Mouse (Mus musculus) erythroblast, embryonic 14.5 days (primary cell): ENCODE data around the gene 1700030J22Rik.

Experiments
- GATA1 ChIP-seq: IDR thresholded peaks from 2 replicates; pipeline ENCODE4 v1.6.1; 2012; ENCODE audit warnings: low read length, inconsistent platforms, mixed read lengths
- TAL1 ChIP-seq: IDR thresholded peaks from 3 replicates; pipeline ENCODE4 v1.6.1; 2012; ENCODE audit warnings: low read length, inconsistent platforms, mixed read lengths

DNA sequence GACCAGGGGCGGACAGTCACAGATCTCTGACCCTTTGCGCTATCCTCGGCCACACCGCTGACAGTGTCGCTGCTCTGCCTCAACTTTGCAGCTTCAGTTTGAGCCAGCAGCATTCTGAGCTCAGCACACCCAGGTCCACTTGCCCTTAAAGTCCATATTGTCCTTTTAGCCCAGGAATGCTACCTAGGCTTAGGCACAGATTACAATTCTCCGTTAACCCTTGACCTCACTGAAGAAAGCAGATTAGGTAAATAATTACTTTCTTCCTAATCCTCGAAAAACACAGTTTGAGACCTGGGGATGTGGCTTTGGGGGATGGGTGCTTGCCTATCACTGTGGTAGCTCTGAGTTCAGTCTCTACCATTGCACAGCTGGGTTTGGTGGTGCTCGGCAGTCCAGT is 12.5 kb upstream of the 1700030J22Rik start:
- TF ChIP-seq TAL1 (no peak), GATA1 (no peak)
